Mouse (Mus musculus): Measurements from ENCODE around the gene Ccrl2. TPM values are rescaled to one million over a fixed set of nuclear protein-coding genes. Genes with fewer than 3 reads are reported as not detected.

The Ccrl2 gene
- total RNA-seq, 1 experiment, result 0.40 TPM

GRCm38 (mm10) chr9:111086995-111087606 is 29.8 kb upstream of the Ccrl2 start:
- Histone ChIP-seq H3K4me3 (ENCODE audit: insufficient read depth in 1 of 2, low read depth in 1 of 2, low read length in 2 of 2, poor library complexity in 1 of 2, severe bottlenecking in 1 of 2) (no peak overlapping the region), H3K9me3 (ENCODE audit: control insufficient read depth, insufficient read depth, low read depth, low read length) (no peaks in the 10 kb centered on the region), H3K27ac (ENCODE audit: insufficient read depth, low read depth, low read length, poor library complexity, severe bottlenecking) (no peak overlapping the region), H3K9ac (ENCODE audit: insufficient read depth, low read depth, low read length, poor library complexity, severe bottlenecking) (no peak overlapping the region), H3K36me3 (ENCODE audit: control insufficient read depth, insufficient read depth, low read length, poor library complexity, severe bottlenecking) (no peaks in the 10 kb centered on the region), H3K4me1 (ENCODE audit: control insufficient read depth in 2 of 2, insufficient read depth in 2 of 2, low read length in 2 of 2, poor library complexity in 1 of 2) (peaks cover 0 to 14% of the 10 kb centered on the region in 2 experiments; a peak in 3 of 4 replicates)
- no peak for DNase-seq (ENCODE audit: low read depth, low spot score)
- TF ChIP-seq HCFC1 (IDR thresholded peaks at IDR 0.05; ENCODE audit: borderline replicate concordance, insufficient read depth, low read length), result no peak
- TF ChIP-seq ZNF384 (IDR thresholded peaks at IDR 0.05; ENCODE audit: low read depth, low read length), result no peak
- no peak for TF ChIP-seq ZC3H11A (IDR thresholded peaks at IDR 0.05; ENCODE audit: borderline replicate concordance, low read depth, low read length)
- TF ChIP-seq CHD2 (IDR thresholded peaks at IDR 0.05; ENCODE audit: low read depth, low read length), result no peak
- no peak for TF ChIP-seq MAFK (IDR thresholded peaks at IDR 0.05; ENCODE audit: insufficient read depth, low read depth, low read length)
- in situ Hi-C loops (cut with MboI; ENCODE audit: low sequenced_read_pairs in 2 of 2, unreplicated experiment in 2 of 2), result no loop called here

- in situ Hi-C loops (cut with MboI; ENCODE audit: low sequenced_read_pairs in 2 of 2, unreplicated experiment in 2 of 2), result no loop called here
- H3K4me3 ChIP-seq (ENCODE audit: insufficient read depth in 1 of 2, low read depth in 1 of 2, low read length in 2 of 2, poor library complexity in 1 of 2, severe bottlenecking in 1 of 2), result no peak overlapping the region
- DNase-seq (ENCODE audit: low read depth, low spot score), result no peak
Measured at GRCm38 (mm10) chr9:111086137-111086536, 28.8 kb upstream of the Ccrl2 start.

GRCm38 (mm10) chr9:111085329-111085728 is 28.0 kb upstream of the Ccrl2 start:
- Histone ChIP-seq H3K4me3 (ENCODE audit: insufficient read depth in 1 of 2, low read depth in 1 of 2, low read length in 2 of 2, poor library complexity in 1 of 2, severe bottlenecking in 1 of 2) (no peak overlapping the region), H3K9me3 (ENCODE audit: control insufficient read depth, insufficient read depth, low read depth, low read length) (no peaks in the 10 kb centered on the region), H3K36me3 (ENCODE audit: control insufficient read depth, insufficient read depth, low read length, poor library complexity, severe bottlenecking) (no peaks in the 10 kb centered on the region), H3K9ac (ENCODE audit: insufficient read depth, low read depth, low read length, poor library complexity, severe bottlenecking) (no peak overlapping the region), H3K27ac (ENCODE audit: insufficient read depth, low read depth, low read length, poor library complexity, severe bottlenecking) (no peak overlapping the region), H3K4me1 (ENCODE audit: control insufficient read depth in 2 of 2, insufficient read depth in 2 of 2, low read length in 2 of 2, poor library complexity in 1 of 2) (peaks cover 0 to 14% of the 10 kb centered on the region in 2 experiments; a peak in 3 of 4 replicates)
- no peak for DNase-seq (ENCODE audit: low read depth, low spot score)
- in situ Hi-C loops (cut with MboI; ENCODE audit: low sequenced_read_pairs in 2 of 2, unreplicated experiment in 2 of 2), result no loop called here
- TF ChIP-seq ZC3H11A (IDR thresholded peaks at IDR 0.05; ENCODE audit: borderline replicate concordance, low read depth, low read length) (no peak), CHD2 (IDR thresholded peaks at IDR 0.05; ENCODE audit: low read depth, low read length) (no peak), MAFK (IDR thresholded peaks at IDR 0.05; ENCODE audit: insufficient read depth, low read depth, low read length) (no peak), ZNF384 (IDR thresholded peaks at IDR 0.05; ENCODE audit: low read depth, low read length) (no peak)

More at GRCm38 (mm10) chr9:111086137-111086536, 28.8 kb upstream of the Ccrl2 start:
- no peak overlapping the region for H3K9ac ChIP-seq (ENCODE audit: insufficient read depth, low read depth, low read length, poor library complexity, severe bottlenecking)
- no peaks in the 10 kb centered on the region for H3K36me3 ChIP-seq (ENCODE audit: control insufficient read depth, insufficient read depth, low read length, poor library complexity, severe bottlenecking)
- no peaks in the 10 kb centered on the region for H3K9me3 ChIP-seq (ENCODE audit: control insufficient read depth, insufficient read depth, low read depth, low read length)
- H3K27ac ChIP-seq (ENCODE audit: insufficient read depth, low read depth, low read length, poor library complexity, severe bottlenecking), result no peak overlapping the region
- H3K4me1 ChIP-seq (ENCODE audit: control insufficient read depth in 2 of 2, insufficient read depth in 2 of 2, low read length in 2 of 2, poor library complexity in 1 of 2), result peaks cover 0 to 14% of the 10 kb centered on the region in 2 experiments; a peak in 3 of 4 replicates
- no peak for TF ChIP-seq ZNF384 (IDR thresholded peaks at IDR 0.05; ENCODE audit: low read depth, low read length)
- no peak for TF ChIP-seq MAFK (IDR thresholded peaks at IDR 0.05; ENCODE audit: insufficient read depth, low read depth, low read length)
- no peak for TF ChIP-seq ZC3H11A (IDR thresholded peaks at IDR 0.05; ENCODE audit: borderline replicate concordance, low read depth, low read length)
- no peak for TF ChIP-seq HCFC1 (IDR thresholded peaks at IDR 0.05; ENCODE audit: borderline replicate concordance, insufficient read depth, low read length)
- TF ChIP-seq CHD2 (IDR thresholded peaks at IDR 0.05; ENCODE audit: low read depth, low read length), result no peak

- Histone ChIP-seq H3K9ac (ENCODE audit: insufficient read depth, low read depth, low read length, poor library complexity, severe bottlenecking) (no peak overlapping the region), H3K4me3 (ENCODE audit: insufficient read depth in 1 of 2, low read depth in 1 of 2, low read length in 2 of 2, poor library complexity in 1 of 2, severe bottlenecking in 1 of 2) (no peak overlapping the region), H3K36me3 (ENCODE audit: control insufficient read depth, insufficient read depth, low read length, poor library complexity, severe bottlenecking) (no peaks in the 10 kb centered on the region), H3K4me1 (ENCODE audit: control insufficient read depth in 2 of 2, insufficient read depth in 2 of 2, low read length in 2 of 2, poor library complexity in 1 of 2) (peaks cover 0 to 4% of the 10 kb centered on the region in 2 experiments; a peak in 1 of 4 replicates), H3K9me3 (ENCODE audit: control insufficient read depth, insufficient read depth, low read depth, low read length) (no peaks in the 10 kb centered on the region), H3K27ac (ENCODE audit: insufficient read depth, low read depth, low read length, poor library complexity, severe bottlenecking) (no peak overlapping the region)
- in situ Hi-C loops (cut with MboI; ENCODE audit: low sequenced_read_pairs in 2 of 2, unreplicated experiment in 2 of 2), result no loop called here
- no peak for DNase-seq (ENCODE audit: low read depth, low spot score)
- TF ChIP-seq CHD2 (IDR thresholded peaks at IDR 0.05; ENCODE audit: low read depth, low read length) (no peak), ZC3H11A (IDR thresholded peaks at IDR 0.05; ENCODE audit: borderline replicate concordance, low read depth, low read length) (no peak), ZNF384 (IDR thresholded peaks at IDR 0.05; ENCODE audit: low read depth, low read length) (no peak), HCFC1 (IDR thresholded peaks at IDR 0.05; ENCODE audit: borderline replicate concordance, insufficient read depth, low read length) (no peak), MAFK (IDR thresholded peaks at IDR 0.05; ENCODE audit: insufficient read depth, low read depth, low read length) (no peak)
Measured at GRCm38 (mm10) chr9:111081765-111082164, 24.4 kb upstream of the Ccrl2 start.

All from ES-E14 (cell line).